Mouse (Mus musculus) hindbrain, postnatal 0 days (tissue): Measurements from ENCODE around the gene Ubap2l. TPM values are rescaled to one million over a fixed set of nuclear protein-coding genes. Genes with fewer than 3 reads are reported as not detected.

Source experiments
- ATAC-seq: fragments of 200-750 bp; cut with Nextera tagmentation; 2 replicates; pipeline ENCODE4 v1.8.0; 2017; ENCODE audit warnings: mild to moderate bottlenecking, moderate TSS enrichment, moderate library complexity
- DNase-seq: peaks from one replicate; pipeline ENCODE4 v3.0.0-alpha.2; 2015; ENCODE audit warnings: low spot score
- H3K27ac ChIP-seq: fragments of 300-500 bp; sonication (generic); 2 replicates; pipeline ENCODE4 v1.5.1; 2014; ENCODE audit warnings: mild to moderate bottlenecking
- H3K27me3 ChIP-seq: fragments of 300-500 bp; sonication (generic); 2 replicates; pipeline ENCODE4 v1.6.1; 2014; ENCODE audit warnings: low read length, mixed read lengths; ENCODE audit not compliant: insufficient read depth
- H3K36me3 ChIP-seq: fragments of 300-500 bp; sonication (generic); 2 replicates; pipeline ENCODE4 v1.6.1; 2014; ENCODE audit warnings: low read length, mixed read lengths; ENCODE audit not compliant: insufficient read depth
- H3K4me1 ChIP-seq: fragments of 300-500 bp; sonication (generic); 2 replicates; pipeline ENCODE4 v1.6.1; 2014; ENCODE audit warnings: antibody characterized with exemption, low read length, mixed read lengths; ENCODE audit not compliant: insufficient read depth
- H3K4me2 ChIP-seq: fragments of 300-500 bp; sonication (generic); 2 replicates; pipeline ENCODE4 v1.6.1; 2014; ENCODE audit warnings: low read depth, mild to moderate bottlenecking, low read length, moderate library complexity, mixed read lengths
- H3K4me3 ChIP-seq: fragments of 300-500 bp; sonication (generic); 2 replicates; pipeline ENCODE4 v1.5.1; 2014; ENCODE audit warnings: low read length
- H3K9ac ChIP-seq: fragments of 300-500 bp; sonication (generic); replicated peaks from 2 replicates; pipeline ENCODE4 v1.6.1; 2014; ENCODE audit warnings: mild to moderate bottlenecking, low read length, moderate library complexity, mixed read lengths
- H3K9me3 ChIP-seq: fragments of 300-500 bp; sonication (generic); 2 replicates; pipeline ENCODE4 v1.6.1; 2016; ENCODE audit warnings: low read length, mixed read lengths
- CTCF ChIP-seq: IDR thresholded peaks from 2 replicates; pipeline ENCODE4 v1.5.1; 2016; ENCODE audit warnings: antibody characterized with exemption, control low read depth, low read depth
- WGBS: fragments of 180-500 bp; shearing (Covaris S2); extraction: QIAGEN DNeasy Blood & Tissue Kit; methylation state at CpG from one replicate; pipeline ENCODE4 v1.1.7; 2014; 5-methylcytosine and 5-hydroxymethylcytosine counted together
- polyA plus RNA-seq: library from polyadenylated mRNA; unstranded; fragments of >200 nt; fragmentation: Nextera tagmentation; extraction: Ambion mirVana; gene quantifications from 2 replicates; pipeline ENCODE4 v1.2.1, GENCODE M21; 2015
- total RNA-seq: library from RNA; depleted of rRNA; stranded (reverse); fragments of >200 nt; gene quantifications from 2 replicates; pipeline ENCODE4 v1.2.3, GENCODE M21; 2014

Ubap2l gene
- total and polyA plus RNA-seq, 2 experiments from 2014 or later: 102 to 113 TPM

DNA sequence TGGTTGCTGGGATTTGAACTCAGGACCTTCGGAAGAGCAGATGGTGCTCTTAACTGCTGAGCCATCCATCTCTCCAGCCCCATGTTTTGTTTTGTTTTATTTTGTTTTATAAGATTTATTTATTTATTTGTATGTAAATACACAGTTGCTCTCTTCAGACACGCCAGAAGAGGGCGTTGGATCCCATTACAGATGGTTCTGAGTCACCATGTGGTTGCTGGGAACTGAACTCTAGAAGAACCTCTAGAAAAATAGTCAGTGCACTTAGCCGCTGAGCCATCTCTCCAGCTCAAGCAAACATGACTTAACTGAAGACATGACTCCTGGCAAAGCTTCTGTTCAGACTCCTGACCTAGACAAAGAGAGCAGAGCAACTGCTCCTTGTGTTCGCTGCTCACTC lies 70.0 kb downstream of the Ubap2l start:
- no peak for TF ChIP-seq CTCF
- WGBS: 75% methylated on average over 5 of the region's 5 CpGs
- DNase-seq (no peak), ATAC-seq (no peak)
- H3K4me1 ChIP-seq: no peaks in the 10 kb centered on the region
- H3K36me3 ChIP-seq: no peaks in the 10 kb centered on the region
- H3K9ac ChIP-seq: no peak overlapping the region
- no peak overlapping the region for H3K4me2 ChIP-seq
- H3K9me3 ChIP-seq: no peaks in the 10 kb centered on the region
- no peak overlapping the region for H3K4me3 ChIP-seq
- H3K27me3 ChIP-seq: no peaks in the 10 kb centered on the region
- H3K27ac ChIP-seq: no peak overlapping the region

- Histone ChIP-seq H3K4me1 (no peaks in the 10 kb centered on the region), H3K36me3 (no peaks in the 10 kb centered on the region), H3K27me3 (no peaks in the 10 kb centered on the region), H3K9me3 (no peaks in the 10 kb centered on the region), H3K27ac (no peak overlapping the region), H3K4me2 (no peak overlapping the region), H3K9ac (no peak overlapping the region), H3K4me3 (no peak overlapping the region)
- no peak for DNase-seq
- no peak for ATAC-seq
- no peak for TF ChIP-seq CTCF
These were observed 75.6 kb downstream of the Ubap2l start for GRCm38 (mm10) chr3:89976859-89977258.

DNA sequence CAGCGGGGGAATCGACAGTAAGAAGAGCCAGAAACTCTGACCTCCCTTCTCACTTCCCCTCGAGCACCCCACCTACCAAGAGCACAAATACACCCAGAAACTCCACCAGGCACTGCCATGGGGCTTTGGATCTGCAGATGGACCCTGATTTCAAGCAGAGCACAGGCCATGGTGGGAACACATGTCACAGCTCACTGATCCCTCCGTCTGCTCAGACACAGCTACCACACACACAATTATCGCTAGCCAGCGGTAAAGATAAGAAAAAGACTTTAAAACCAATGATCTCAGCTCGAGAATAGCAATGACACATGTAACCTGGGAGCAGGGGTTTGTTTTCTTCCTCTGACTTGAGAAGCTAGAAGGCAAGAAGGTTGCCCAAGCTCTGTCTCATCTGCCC lies 83.9 kb downstream of the Ubap2l start:
- no peaks in the 10 kb centered on the region for H3K36me3 ChIP-seq
- H3K27me3 ChIP-seq: no peaks in the 10 kb centered on the region
- H3K4me2 ChIP-seq: no peak overlapping the region
- H3K9ac ChIP-seq: no peak overlapping the region
- ATAC-seq (no peak), DNase-seq (no peak)
- H3K9me3 ChIP-seq: no peaks in the 10 kb centered on the region
- 82% methylated on average over 7 of the region's 7 CpGs for WGBS
- no peak for TF ChIP-seq CTCF
- H3K4me1 ChIP-seq: peaks cover 14% of the 10 kb centered on the region
- H3K27ac ChIP-seq: no peak overlapping the region
- no peak overlapping the region for H3K4me3 ChIP-seq

DNA sequence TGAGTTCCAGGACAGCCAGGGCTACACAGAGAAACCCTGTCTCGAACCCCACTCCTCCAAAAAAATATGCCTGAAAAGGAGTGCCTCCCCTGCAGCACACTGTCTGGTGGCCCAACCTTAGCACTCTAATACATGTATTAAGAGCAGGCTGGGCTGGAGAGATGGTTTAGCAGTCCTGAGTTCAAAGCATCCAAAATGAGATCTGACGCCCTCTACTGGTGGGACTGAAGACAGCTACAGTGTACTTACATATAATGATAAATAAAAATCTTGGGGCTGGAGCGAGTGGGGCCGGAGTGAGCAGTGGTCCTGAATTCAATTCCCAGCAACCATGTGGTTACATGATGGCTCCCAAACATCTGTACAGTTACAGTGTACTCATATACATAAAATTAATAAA lies 85.5 kb downstream of the Ubap2l start:
- Histone ChIP-seq H3K4me1 (peaks cover 18% of the 10 kb centered on the region), H3K27ac (no peak overlapping the region), H3K4me2 (no peak overlapping the region), H3K9me3 (no peaks in the 10 kb centered on the region), H3K9ac (no peak overlapping the region), H3K27me3 (no peaks in the 10 kb centered on the region), H3K36me3 (no peaks in the 10 kb centered on the region), H3K4me3 (no peak overlapping the region)
- DNase-seq (no peak), ATAC-seq (no peak)
- TF ChIP-seq CTCF: peak; percentile 51
- WGBS: 65% methylated on average over 4 of the region's 4 CpGs

DNA sequence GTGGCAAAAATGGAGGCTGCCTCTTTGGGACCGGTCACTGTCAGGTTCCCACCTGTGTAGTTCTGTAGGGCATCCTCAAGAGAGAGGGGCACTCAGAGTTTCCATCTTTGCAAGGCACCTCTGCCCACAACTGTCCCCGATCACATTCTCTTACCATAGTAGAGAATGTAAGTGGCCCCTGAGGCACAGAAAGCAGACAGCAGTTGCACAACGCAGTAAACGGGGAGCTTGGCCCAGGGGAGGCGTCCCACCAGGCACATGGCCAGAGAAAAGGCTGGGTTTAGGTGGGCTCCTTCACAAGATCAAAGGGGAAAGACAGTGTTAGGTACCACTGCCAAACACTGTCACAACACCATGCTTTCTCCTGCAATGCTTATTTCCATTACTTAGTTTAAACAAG lies 86.5 kb downstream of the Ubap2l start:
- H3K4me1 ChIP-seq: peaks cover 27% of the 10 kb centered on the region
- 87% methylated on average over 5 of the region's 5 CpGs for WGBS
- TF ChIP-seq CTCF: no peak
- H3K9me3 ChIP-seq: no peaks in the 10 kb centered on the region
- no peak overlapping the region for H3K9ac ChIP-seq
- H3K27ac ChIP-seq: no peak overlapping the region
- no peaks in the 10 kb centered on the region for H3K27me3 ChIP-seq
- H3K36me3 ChIP-seq: no peaks in the 10 kb centered on the region
- DNase-seq (no peak), ATAC-seq (no peak)
- H3K4me3 ChIP-seq: no peak overlapping the region
- no peak overlapping the region for H3K4me2 ChIP-seq

GRCm38 (mm10) chr3:89965557-89965956 lies 86.9 kb downstream of the Ubap2l start:
- no peak overlapping the region for H3K9ac ChIP-seq
- H3K4me1 ChIP-seq: peaks cover 30% of the 10 kb centered on the region
- H3K27me3 ChIP-seq: no peaks in the 10 kb centered on the region
- H3K36me3 ChIP-seq: no peaks in the 10 kb centered on the region
- H3K4me2 ChIP-seq: no peak overlapping the region
- 94% methylated on average over 8 of the region's 8 CpGs for WGBS
- H3K27ac ChIP-seq: no peak overlapping the region
- no peak for TF ChIP-seq CTCF
- ATAC-seq (no peak), DNase-seq (no peak)
- H3K9me3 ChIP-seq: no peaks in the 10 kb centered on the region
- H3K4me3 ChIP-seq: no peak overlapping the region

DNA sequence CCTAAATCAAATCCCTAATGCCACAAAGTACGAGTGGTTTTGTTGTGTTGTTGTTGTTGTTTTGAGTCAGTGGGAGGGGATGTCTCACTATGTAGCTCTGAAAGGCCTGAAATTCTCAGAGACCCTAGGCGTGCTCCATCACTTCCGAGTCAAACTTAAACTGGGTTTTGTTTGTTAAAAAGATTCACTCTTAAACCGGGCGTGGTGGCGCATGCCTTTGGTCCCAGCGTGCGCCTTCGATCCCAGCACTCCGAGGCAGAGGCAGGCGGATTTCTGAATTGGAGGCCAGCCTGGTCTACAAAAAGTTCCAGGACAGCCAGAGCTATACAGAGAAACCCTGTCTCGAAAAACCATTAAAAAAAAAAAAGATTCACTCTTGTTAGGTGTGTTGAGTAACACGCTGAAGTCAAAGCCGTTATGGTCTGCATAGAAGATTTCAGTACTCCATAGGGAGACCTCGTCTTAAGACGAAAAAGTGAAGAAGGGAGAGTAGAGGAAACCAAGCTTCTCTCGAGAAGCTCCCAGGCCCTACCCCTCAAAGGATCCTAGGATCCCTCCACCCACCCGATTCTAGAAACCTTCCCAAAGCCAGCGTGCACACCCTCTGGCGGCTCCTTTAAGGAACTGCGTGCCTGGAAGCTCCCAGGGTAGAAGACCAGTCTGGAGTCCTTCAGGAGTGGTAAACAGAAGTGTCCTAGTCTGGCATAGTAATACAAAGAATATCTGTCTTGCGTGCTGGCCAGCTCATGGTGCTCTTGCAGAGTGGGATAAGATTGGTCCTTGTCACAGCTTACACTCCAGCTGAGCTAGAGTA lies 88.3 kb downstream of the Ubap2l start:
- ATAC-seq: no peak
- Histone ChIP-seq H3K36me3 (no peaks in the 10 kb centered on the region), H3K4me2 (peak overlapping the region; percentile 73), H3K9ac (peak overlapping the region; percentile 93), H3K27ac (peak overlapping the region; percentile 94), H3K4me3 (peak overlapping the region; percentile 96), H3K4me1 (peaks cover 30% of the 10 kb centered on the region), H3K9me3 (no peaks in the 10 kb centered on the region), H3K27me3 (no peaks in the 10 kb centered on the region)
- peak; percentile 86 for TF ChIP-seq CTCF
- DNase-seq: peak; percentile 87
- WGBS: 28% methylated on average over 22 of the region's 22 CpGs
